Mouse (Mus musculus) ovary, postnatal 36 days (tissue): ENCODE measurements around the gene Cd300a.
"Not testable (repeated sequence)": the region's sequence is repeated elsewhere in the genome, so short reads cannot be mapped to it uniquely, and the experiment has no call there.

Source experiments
- DNase-seq: peaks from one replicate; pipeline ENCODE4 v3.0.0; 2022; ENCODE audit warnings: low spot score, mixed read lengths

Gene Cd300a

GRCm38 (mm10) chr11:114907567-114907966, 17.7 kb downstream of the Cd300a start:
- no peak for DNase-seq

- DNase-seq, result no peak
These were observed 18.2 kb downstream of the Cd300a start for GRCm38 (mm10) chr11:114908086-114908485.

GRCm38 (mm10) chr11:114909538-114909937, 19.7 kb downstream of the Cd300a start:
- DNase-seq, result not testable (repeated sequence)

GRCm38 (mm10) chr11:114912847-114913246, 23.0 kb downstream of the Cd300a start:
- peak; percentile 70 for DNase-seq

DNA sequence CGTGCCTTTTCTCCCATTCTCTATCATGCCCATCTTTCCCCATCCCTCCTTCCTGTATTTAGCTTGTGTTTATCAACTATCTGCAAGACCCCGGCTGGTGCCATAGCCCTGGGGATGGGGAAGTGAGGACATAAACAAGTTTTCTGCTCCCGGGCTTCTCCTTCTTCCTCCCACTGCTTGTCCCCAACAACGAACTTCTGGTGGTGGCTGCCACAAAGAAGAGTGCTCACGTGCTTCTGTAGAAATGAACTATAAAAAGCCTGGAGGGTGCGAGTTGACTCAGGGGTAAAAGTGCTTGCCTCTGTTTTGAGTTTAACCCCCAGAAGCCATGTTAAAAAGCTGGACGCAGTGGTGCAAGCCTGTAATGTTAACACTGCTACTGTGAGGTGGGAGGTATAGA, 25.1 kb downstream of the Cd300a start:
- no peak for DNase-seq

DNA sequence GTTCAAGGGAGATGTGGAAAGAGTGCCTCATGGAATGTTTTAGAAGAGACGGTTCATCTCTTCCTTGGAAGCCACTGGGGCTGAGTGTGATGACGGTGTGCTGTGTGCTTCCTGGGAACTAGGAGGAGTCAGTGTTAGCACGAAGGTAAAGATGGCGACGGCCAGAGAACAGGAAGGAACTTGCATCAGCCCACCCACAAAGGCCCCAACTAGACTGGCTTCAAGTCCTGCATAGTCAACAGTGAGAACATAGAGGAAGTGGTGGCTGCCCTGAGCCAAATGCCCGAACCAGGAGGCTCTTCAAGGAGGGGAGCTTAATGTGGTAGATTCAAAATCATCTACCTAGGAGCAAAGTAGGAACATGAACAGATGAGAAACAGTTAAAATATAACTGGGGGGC, 27.3 kb downstream of the Cd300a start:
- no peak for DNase-seq

- DNase-seq, result no peak
These were observed 32.6 kb downstream of the Cd300a start for GRCm38 (mm10) chr11:114922439-114922838.

GRCm38 (mm10) chr11:114923961-114924360, 34.1 kb downstream of the Cd300a start:
- no peak for DNase-seq

GRCm38 (mm10) chr11:114929581-114929980, 39.7 kb downstream of the Cd300a start:
- DNase-seq, result no peak

DNA sequence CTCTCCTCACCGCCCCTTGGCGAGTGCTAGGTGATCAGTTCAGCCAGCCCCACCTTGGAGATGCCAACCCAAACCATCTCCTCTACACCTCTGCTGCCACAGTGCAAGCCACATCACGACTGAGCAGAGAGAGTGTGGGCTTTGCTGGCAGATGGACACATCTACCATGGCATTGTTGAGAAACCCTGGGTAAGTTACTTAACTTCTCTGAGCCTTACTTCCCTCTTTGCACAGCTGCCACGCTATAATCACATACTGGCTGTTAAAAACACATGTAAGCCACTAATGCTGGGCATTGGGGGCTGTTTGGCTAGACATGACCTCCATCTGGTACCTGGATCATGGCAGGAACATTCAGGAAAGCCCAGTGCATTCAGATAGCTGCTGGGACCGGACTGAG, 41.2 kb downstream of the Cd300a start:
- no peak for DNase-seq

- DNase-seq, result no peak
These were observed 43.8 kb downstream of the Cd300a start for GRCm38 (mm10) chr11:114933591-114933990.

DNA sequence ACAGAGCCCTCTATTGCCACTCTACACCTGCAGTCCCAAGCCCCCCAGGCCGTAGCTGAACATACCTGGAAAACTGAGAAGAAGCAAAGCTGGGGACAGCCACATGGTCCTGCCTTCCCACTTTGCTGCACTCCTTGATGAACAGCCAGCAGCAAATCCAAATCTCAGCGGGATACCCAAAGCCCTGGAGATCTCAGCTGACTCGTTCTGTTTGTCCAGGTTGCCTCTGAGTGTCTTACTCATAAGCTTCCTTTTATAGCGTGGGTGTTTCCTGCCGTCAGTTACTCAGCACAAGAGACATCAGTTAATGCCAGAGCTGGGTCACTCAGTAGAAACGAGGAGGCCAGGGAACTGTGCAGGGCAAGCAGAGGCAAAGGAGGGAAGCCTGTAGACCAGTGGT, 44.3 kb downstream of the Cd300a start, which contains the start of gene Cd300lb:
Gene Cd300lb (minus strand): TSS at position 243 of the 400 bp plus-strand sequence.
- no peak for DNase-seq
